Mouse (Mus musculus): ENCODE data around the gene Slc6a8. TPM values are rescaled to one million over a fixed set of nuclear protein-coding genes. Genes with fewer than 3 reads are reported as not detected.

Slc6a8 gene
- total and polyA plus RNA-seq, 2 experiments = 1.0 to 5.2 TPM

- peaks cover 12% of the 10 kb centered on the region; the same call in 1 of the 2 replicates for H3K4me1 ChIP-seq (ENCODE audit: control insufficient read depth, insufficient read depth, low read length)
- H3K79me2 ChIP-seq (ENCODE audit: control insufficient read depth, insufficient read depth, low read length) = no peaks in the 10 kb centered on the region
- TF ChIP-seq POLR2A (IDR thresholded peaks at IDR 0.05; ENCODE audit: extremely low read depth, insufficient read depth, low read length) = no peak
- TF ChIP-seq CTCF (IDR thresholded peaks at IDR 0.05; ENCODE audit: low read depth, low read length) = no peak
- H3K9ac ChIP-seq (ENCODE audit: low read depth, low read length) = no peak overlapping the region
- H3K27ac ChIP-seq (replicated peaks; ENCODE audit: insufficient read depth, low read depth, low read length) = peak overlapping the region; percentile 15; the same call in 1 of the 2 replicates
- H3K36me3 ChIP-seq (ENCODE audit: control insufficient read depth, insufficient read depth, low read length) = peaks cover 20% of the 10 kb centered on the region
- H3K4me3 ChIP-seq (ENCODE audit: insufficient read depth, low read depth, low read length) = no peak overlapping the region
- no peaks in the 10 kb centered on the region for H3K27me3 ChIP-seq (ENCODE audit: control insufficient read depth, insufficient read depth, low read length)
- DNase-seq (ENCODE audit: extremely low read depth, low read depth, low spot score) = peak; percentile 39
These were observed 12.0 kb downstream of the Slc6a8 start for GRCm38 (mm10) chrX:73684978-73685377.

GRCm38 (mm10) chrX:73685629-73686028 lies 12.7 kb downstream of the Slc6a8 start:
- no peak overlapping the region for H3K27ac ChIP-seq (replicated peaks; ENCODE audit: insufficient read depth, low read depth, low read length)

GRCm38 (mm10) chrX:73690917-73691629 lies 18.1 kb downstream of the Slc6a8 start:
- Histone ChIP-seq H3K36me3 (ENCODE audit: control insufficient read depth, insufficient read depth, low read length) (peaks cover 19% of the 10 kb centered on the region), H3K4me3 (ENCODE audit: insufficient read depth, low read depth, low read length) (no peak overlapping the region), H3K27me3 (ENCODE audit: control insufficient read depth, insufficient read depth, low read length) (no peaks in the 10 kb centered on the region), H3K79me2 (ENCODE audit: control insufficient read depth, insufficient read depth, low read length) (no peaks in the 10 kb centered on the region), H3K4me1 (ENCODE audit: control insufficient read depth, insufficient read depth, low read length) (no peaks in the 10 kb centered on the region), H3K9ac (ENCODE audit: low read depth, low read length) (no peak overlapping the region), H3K27ac (replicated peaks; ENCODE audit: insufficient read depth, low read depth, low read length) (no peak overlapping the region)
- 71% methylated on average over 5 of the region's 5 CpGs for WGBS
- TF ChIP-seq POLR2A (IDR thresholded peaks at IDR 0.05; ENCODE audit: extremely low read depth, insufficient read depth, low read length) = no peak
- TF ChIP-seq CTCF (IDR thresholded peaks at IDR 0.05; ENCODE audit: low read depth, low read length) = peak; percentile 71
- DNase-seq (ENCODE audit: extremely low read depth, low read depth, low spot score) = peak; percentile 17

More at GRCm38 (mm10) chrX:73685629-73686028, 12.7 kb downstream of the Slc6a8 start:
- Histone ChIP-seq H3K79me2 (ENCODE audit: control insufficient read depth, insufficient read depth, low read length) (no peaks in the 10 kb centered on the region), H3K36me3 (ENCODE audit: control insufficient read depth, insufficient read depth, low read length) (peaks cover 21% of the 10 kb centered on the region), H3K4me1 (ENCODE audit: control insufficient read depth, insufficient read depth, low read length) (peaks cover 12% of the 10 kb centered on the region; the same call in 1 of the 2 replicates), H3K4me3 (ENCODE audit: insufficient read depth, low read depth, low read length) (no peak overlapping the region), H3K27me3 (ENCODE audit: control insufficient read depth, insufficient read depth, low read length) (no peaks in the 10 kb centered on the region), H3K9ac (ENCODE audit: low read depth, low read length) (no peak overlapping the region)
- WGBS = 64% methylated on average over 3 of the region's 3 CpGs
- DNase-seq (ENCODE audit: extremely low read depth, low read depth, low spot score) = peak; percentile 43
- TF ChIP-seq CTCF (IDR thresholded peaks at IDR 0.05; ENCODE audit: low read depth, low read length) (no peak), POLR2A (IDR thresholded peaks at IDR 0.05; ENCODE audit: extremely low read depth, insufficient read depth, low read length) (no peak)

GRCm38 (mm10) chrX:73700472-73700871 lies 27.5 kb downstream of the Slc6a8 start:
- no peak overlapping the region for H3K27ac ChIP-seq (replicated peaks; ENCODE audit: insufficient read depth, low read depth, low read length)
- TF ChIP-seq POLR2A (IDR thresholded peaks at IDR 0.05; ENCODE audit: extremely low read depth, insufficient read depth, low read length) = no peak
- no peak for TF ChIP-seq CTCF (IDR thresholded peaks at IDR 0.05; ENCODE audit: low read depth, low read length)
- 74% methylated on average over 1 of the region's 1 CpGs for WGBS

GRCm38 (mm10) chrX:73715476-73716108 lies 42.6 kb downstream of the Slc6a8 start:
- peak overlapping the region; percentile 67 for H3K4me3 ChIP-seq (ENCODE audit: insufficient read depth, low read depth, low read length)
- DNase-seq (ENCODE audit: extremely low read depth, low read depth, low spot score) = peak; percentile 69
- peak overlapping the region; percentile 69 for H3K27ac ChIP-seq (replicated peaks; ENCODE audit: insufficient read depth, low read depth, low read length)
- H3K36me3 ChIP-seq (ENCODE audit: control insufficient read depth, insufficient read depth, low read length) = peaks cover 12% of the 10 kb centered on the region
- H3K4me1 ChIP-seq (ENCODE audit: control insufficient read depth, insufficient read depth, low read length) = peaks cover 14% of the 10 kb centered on the region
- H3K27me3 ChIP-seq (ENCODE audit: control insufficient read depth, insufficient read depth, low read length) = no peaks in the 10 kb centered on the region
- WGBS = 1% methylated on average over 20 of the region's 21 CpGs
- H3K79me2 ChIP-seq (ENCODE audit: control insufficient read depth, insufficient read depth, low read length) = no peaks in the 10 kb centered on the region
- peak overlapping the region; percentile 65 for H3K9ac ChIP-seq (ENCODE audit: low read depth, low read length)
- TF ChIP-seq POLR2A (IDR thresholded peaks at IDR 0.05; ENCODE audit: extremely low read depth, insufficient read depth, low read length) (0 out of 2 replicates have a peak, but pooled peaks have one; percentile 78), CTCF (IDR thresholded peaks at IDR 0.05; ENCODE audit: low read depth, low read length) (peak; percentile 27; the same call in 1 of the 2 replicates)

More at GRCm38 (mm10) chrX:73700472-73700871, 27.5 kb downstream of the Slc6a8 start:
- Histone ChIP-seq H3K4me3 (ENCODE audit: insufficient read depth, low read depth, low read length) (no peak overlapping the region), H3K9ac (ENCODE audit: low read depth, low read length) (no peak overlapping the region), H3K36me3 (ENCODE audit: control insufficient read depth, insufficient read depth, low read length) (peaks cover 8% of the 10 kb centered on the region; the same call in 1 of the 2 replicates), H3K4me1 (ENCODE audit: control insufficient read depth, insufficient read depth, low read length) (no peaks in the 10 kb centered on the region), H3K27me3 (ENCODE audit: control insufficient read depth, insufficient read depth, low read length) (no peaks in the 10 kb centered on the region), H3K79me2 (ENCODE audit: control insufficient read depth, insufficient read depth, low read length) (no peaks in the 10 kb centered on the region)
- DNase-seq (ENCODE audit: extremely low read depth, low read depth, low spot score) = no peak

Data from liver, adult 2 months (tissue).